Mouse (Mus musculus): Measurements from ENCODE around the gene Nt5m. TPM values are rescaled to one million over a fixed set of nuclear protein-coding genes. Genes with fewer than 3 reads are reported as not detected.

Gene Nt5m
- total RNA-seq, 1 experiment from 2014 or later, result 6.2 TPM

GRCm38 (mm10) chr11:59897981-59898599, 58.8 kb downstream of the Nt5m start:
- no peak for ATAC-seq (ENCODE audit: extremely low read depth, insufficient number of reproducible peaks, low FRiP score, poor library complexity, severe bottlenecking)

- no peak for ATAC-seq (ENCODE audit: extremely low read depth, insufficient number of reproducible peaks, low FRiP score, poor library complexity, severe bottlenecking)
Measured at GRCm38 (mm10) chr11:59899711-59900685, 60.8 kb downstream of the Nt5m start.

- no peak for ATAC-seq (ENCODE audit: extremely low read depth, insufficient number of reproducible peaks, low FRiP score, poor library complexity, severe bottlenecking)
Measured at GRCm38 (mm10) chr11:59900995-59901394, 61.7 kb downstream of the Nt5m start.

- no peak for ATAC-seq (ENCODE audit: extremely low read depth, insufficient number of reproducible peaks, low FRiP score, poor library complexity, severe bottlenecking)
Measured at GRCm38 (mm10) chr11:59902045-59902726, 62.9 kb downstream of the Nt5m start.

- ATAC-seq (ENCODE audit: extremely low read depth, insufficient number of reproducible peaks, low FRiP score, poor library complexity, severe bottlenecking), result no peak
Measured at GRCm38 (mm10) chr11:59906521-59907123, 67.4 kb downstream of the Nt5m start.

GRCm38 (mm10) chr11:59908446-59908845, 69.2 kb downstream of the Nt5m start:
- ATAC-seq (ENCODE audit: extremely low read depth, insufficient number of reproducible peaks, low FRiP score, poor library complexity, severe bottlenecking), result no peak

GRCm38 (mm10) chr11:59910586-59910985, 71.3 kb downstream of the Nt5m start:
- no peak for ATAC-seq (ENCODE audit: extremely low read depth, insufficient number of reproducible peaks, low FRiP score, poor library complexity, severe bottlenecking)

- ATAC-seq (ENCODE audit: extremely low read depth, insufficient number of reproducible peaks, low FRiP score, poor library complexity, severe bottlenecking), result no peak
Measured at GRCm38 (mm10) chr11:59911523-59911922, 72.3 kb downstream of the Nt5m start.

- no peak for ATAC-seq (ENCODE audit: extremely low read depth, insufficient number of reproducible peaks, low FRiP score, poor library complexity, severe bottlenecking)
Measured at GRCm38 (mm10) chr11:59913702-59914101, 74.5 kb downstream of the Nt5m start.

GRCm38 (mm10) chr11:59918014-59918413, 78.8 kb downstream of the Nt5m start:
- no peak for ATAC-seq (ENCODE audit: extremely low read depth, insufficient number of reproducible peaks, low FRiP score, poor library complexity, severe bottlenecking)

GRCm38 (mm10) chr11:59919401-59919800, 80.2 kb downstream of the Nt5m start:
- no peak for ATAC-seq (ENCODE audit: extremely low read depth, insufficient number of reproducible peaks, low FRiP score, poor library complexity, severe bottlenecking)

- no peak for ATAC-seq (ENCODE audit: extremely low read depth, insufficient number of reproducible peaks, low FRiP score, poor library complexity, severe bottlenecking)
Measured at GRCm38 (mm10) chr11:59920331-59920730, 81.1 kb downstream of the Nt5m start.

- ATAC-seq (ENCODE audit: extremely low read depth, insufficient number of reproducible peaks, low FRiP score, poor library complexity, severe bottlenecking), result no peak
Measured at GRCm38 (mm10) chr11:59921265-59921664, 82.0 kb downstream of the Nt5m start.

GRCm38 (mm10) chr11:59930031-59930430, 90.8 kb downstream of the Nt5m start:
- ATAC-seq (ENCODE audit: extremely low read depth, insufficient number of reproducible peaks, low FRiP score, poor library complexity, severe bottlenecking), result no peak

Other genes with a start within 250 kb of the Nt5m start
- gene Olfr223, start 246.2 kb upstream of the Nt5m start, total RNA-seq (2017), result not detected in 2 replicates
- 71.6 and 72.9 TPM in 2 replicates for gene Mprip, start 178.1 kb upstream of the Nt5m start, total RNA-seq (2017)
- gene Pld6, start 51.8 kb upstream of the Nt5m start, total RNA-seq (2017), result 0.23 TPM in 1 of 2 replicates, not detected in the other
- gene Flcn, start 29.4 kb upstream of the Nt5m start, total RNA-seq (2017), result 38.2 and 46.7 TPM in 2 replicates
- gene Cops3, start 391 bp downstream of the Nt5m start, total RNA-seq (2017), result 77.3 and 105 TPM in 2 replicates
- gene Med9, start 108.8 kb downstream of the Nt5m start, total RNA-seq (2017), result 2.8 and 6.1 TPM in 2 replicates
- 0.37 and 0.47 TPM in 2 replicates for gene Rasd1, start 125.5 kb downstream of the Nt5m start, total RNA-seq (2017)
- gene Pemt, start 207.0 kb downstream of the Nt5m start, total RNA-seq (2017), result not detected in 2 replicates